Mouse (Mus musculus) testis, adult 2 months (tissue): ENCODE results near the gene Phactr2.

Experiments used
- CTCF ChIP-seq: fragments of 200-500 bp; IDR thresholded peaks from 2 replicates; pipeline ENCODE4 v1.5.1; 2012; ENCODE audit warnings: low read depth, mild to moderate bottlenecking, inconsistent platforms, low read length, moderate library complexity; ENCODE audit not compliant: control insufficient read depth, insufficient read depth, insufficient replicate concordance
- POLR2A ChIP-seq: fragments of 200-500 bp; IDR thresholded peaks from 2 replicates; pipeline ENCODE4 v1.6.1; 2012; ENCODE audit warnings: low read depth, mild to moderate bottlenecking, inconsistent platforms, low read length, moderate library complexity; ENCODE audit not compliant: control insufficient read depth

GRCm38 (mm10) chr10:13326149-13326873 lies 147.9 kb downstream of the Phactr2 start:
- TF ChIP-seq CTCF (no peak), POLR2A (no peak)
